Mouse (Mus musculus): Measurements from ENCODE around the gene Lnpep. TPM values are rescaled to one million over a fixed set of nuclear protein-coding genes. Genes with fewer than 3 reads are reported as not detected.
A peak's percentile ranks its signal among the peaks of the same experiment; 100 is the strongest.
"Not testable (repeated sequence)": the region's sequence is repeated elsewhere in the genome, so short reads cannot be mapped to it uniquely, and the experiment has no call there.

Gene Lnpep
- 106 to 173 TPM (median 120 TPM) in 3 replicates for total RNA-seq (2017)

- peak; percentile 87 for ATAC-seq (replicated peaks; ENCODE audit: insufficient number of reproducible peaks, low FRiP score, low TSS enrichment, poor library complexity, severe bottlenecking)
Observed at GRCm38 (mm10) chr17:17624957-17625586, at the start of gene Lnpep. TSS of gene Lnpep (minus strand) at chr17:17625050.

GRCm38 (mm10) chr17:17655829-17656176, 31.0 kb upstream of the Lnpep start:
- ATAC-seq (replicated peaks; ENCODE audit: insufficient number of reproducible peaks, low FRiP score, low TSS enrichment, poor library complexity, severe bottlenecking), result no peak

GRCm38 (mm10) chr17:17654997-17655828, 30.4 kb upstream of the Lnpep start:
- ATAC-seq (replicated peaks; ENCODE audit: insufficient number of reproducible peaks, low FRiP score, low TSS enrichment, poor library complexity, severe bottlenecking), result no peak

GRCm38 (mm10) chr17:17652570-17652969, 27.7 kb upstream of the Lnpep start:
- no peak for ATAC-seq (replicated peaks; ENCODE audit: insufficient number of reproducible peaks, low FRiP score, low TSS enrichment, poor library complexity, severe bottlenecking)

GRCm38 (mm10) chr17:17645738-17646137, 20.9 kb upstream of the Lnpep start:
- peak; percentile 89 for ATAC-seq (replicated peaks; ENCODE audit: insufficient number of reproducible peaks, low FRiP score, low TSS enrichment, poor library complexity, severe bottlenecking)

- no peak for ATAC-seq (replicated peaks; ENCODE audit: insufficient number of reproducible peaks, low FRiP score, low TSS enrichment, poor library complexity, severe bottlenecking)
Observed at GRCm38 (mm10) chr17:17637387-17637786, 12.5 kb upstream of the Lnpep start.

GRCm38 (mm10) chr17:17636147-17636546, 11.3 kb upstream of the Lnpep start:
- no peak for ATAC-seq (replicated peaks; ENCODE audit: insufficient number of reproducible peaks, low FRiP score, low TSS enrichment, poor library complexity, severe bottlenecking)

- ATAC-seq (replicated peaks; ENCODE audit: insufficient number of reproducible peaks, low FRiP score, low TSS enrichment, poor library complexity, severe bottlenecking), result peak; percentile 99
Observed at GRCm38 (mm10) chr17:17634033-17634432, 9.2 kb upstream of the Lnpep start.

- ATAC-seq (replicated peaks; ENCODE audit: insufficient number of reproducible peaks, low FRiP score, low TSS enrichment, poor library complexity, severe bottlenecking), result no peak
Observed at GRCm38 (mm10) chr17:17631985-17632384, 7.1 kb upstream of the Lnpep start.

- not testable (repeated sequence) for ATAC-seq (replicated peaks; ENCODE audit: insufficient number of reproducible peaks, low FRiP score, low TSS enrichment, poor library complexity, severe bottlenecking)
Observed at GRCm38 (mm10) chr17:17628237-17628879, 3.5 kb upstream of the Lnpep start.

GRCm38 (mm10) chr17:17627558-17627957, 2.7 kb upstream of the Lnpep start:
- ATAC-seq (replicated peaks; ENCODE audit: insufficient number of reproducible peaks, low FRiP score, low TSS enrichment, poor library complexity, severe bottlenecking), result no peak

GRCm38 (mm10) chr17:17625887-17626679, 1.2 kb upstream of the Lnpep start:
- ATAC-seq (replicated peaks; ENCODE audit: insufficient number of reproducible peaks, low FRiP score, low TSS enrichment, poor library complexity, severe bottlenecking), result no peak

- peak; percentile 75 for ATAC-seq (replicated peaks; ENCODE audit: insufficient number of reproducible peaks, low FRiP score, low TSS enrichment, poor library complexity, severe bottlenecking)
Observed at GRCm38 (mm10) chr17:17624421-17624956, 361 bp downstream of the Lnpep start.

GRCm38 (mm10) chr17:17623890-17624420, 895 bp downstream of the Lnpep start:
- ATAC-seq (replicated peaks; ENCODE audit: insufficient number of reproducible peaks, low FRiP score, low TSS enrichment, poor library complexity, severe bottlenecking), result 0 out of 2 replicates have a peak, but pooled peaks have one; percentile 9

- ATAC-seq (replicated peaks; ENCODE audit: insufficient number of reproducible peaks, low FRiP score, low TSS enrichment, poor library complexity, severe bottlenecking), result no peak
Observed at GRCm38 (mm10) chr17:17623221-17623889, 1.5 kb downstream of the Lnpep start.

GRCm38 (mm10) chr17:17622576-17622975, 2.3 kb downstream of the Lnpep start:
- ATAC-seq (replicated peaks; ENCODE audit: insufficient number of reproducible peaks, low FRiP score, low TSS enrichment, poor library complexity, severe bottlenecking), result no peak

GRCm38 (mm10) chr17:17621586-17621985, 3.3 kb downstream of the Lnpep start:
- no peak for ATAC-seq (replicated peaks; ENCODE audit: insufficient number of reproducible peaks, low FRiP score, low TSS enrichment, poor library complexity, severe bottlenecking)

- ATAC-seq (replicated peaks; ENCODE audit: insufficient number of reproducible peaks, low FRiP score, low TSS enrichment, poor library complexity, severe bottlenecking), result no peak
Observed at GRCm38 (mm10) chr17:17618463-17618862, 6.4 kb downstream of the Lnpep start.
